Mouse (Mus musculus) hindbrain, embryonic 16.5 days (tissue): ENCODE data around the gene Nupl1. TPM values are rescaled to one million over a fixed set of nuclear protein-coding genes. Genes with fewer than 3 reads are reported as not detected.

Experiments used
- ATAC-seq: fragments of 200-750 bp; cut with Nextera tagmentation; 2 replicates; pipeline ENCODE4 v1.8.0; 2017; ENCODE audit warnings: moderate TSS enrichment, moderate library complexity
- H3K27ac ChIP-seq: fragments of 300-500 bp; sonication (generic); 2 replicates; pipeline ENCODE4 v1.5.1; 2014; ENCODE audit warnings: low read depth, mild to moderate bottlenecking, control low read depth, low read length, moderate library complexity
- H3K27me3 ChIP-seq: fragments of 300-500 bp; sonication (generic); replicated peaks from 2 replicates; pipeline ENCODE4 v1.6.1; 2014; ENCODE audit warnings: low read length; ENCODE audit not compliant: control insufficient read depth, insufficient read depth
- H3K36me3 ChIP-seq: fragments of 300-500 bp; sonication (generic); 2 replicates; pipeline ENCODE4 v1.6.1; 2014; ENCODE audit warnings: mild to moderate bottlenecking, low read length, moderate library complexity, mixed read lengths; ENCODE audit not compliant: control insufficient read depth, insufficient read depth
- H3K4me1 ChIP-seq: fragments of 300-500 bp; sonication (generic); 2 replicates; pipeline ENCODE4 v1.6.1; 2014; ENCODE audit warnings: low read depth, low read length; ENCODE audit not compliant: control insufficient read depth, insufficient read depth
- H3K4me2 ChIP-seq: fragments of 300-500 bp; sonication (generic); 2 replicates; pipeline ENCODE4 v1.6.1; 2014; ENCODE audit warnings: mild to moderate bottlenecking, low read length, control low read depth, moderate library complexity
- H3K4me3 ChIP-seq: fragments of 300-500 bp; sonication (generic); 2 replicates; pipeline ENCODE4 v1.5.1; 2014; ENCODE audit warnings: mild to moderate bottlenecking, low read length, control low read depth, moderate library complexity
- H3K9ac ChIP-seq: fragments of 300-500 bp; sonication (generic); 2 replicates; pipeline ENCODE4 v1.6.1; 2014; ENCODE audit warnings: low read depth, mild to moderate bottlenecking, control low read depth, low read length, moderate library complexity
- H3K9me3 ChIP-seq: fragments of 300-500 bp; sonication (generic); 2 replicates; pipeline ENCODE4 v1.6.1; 2014; ENCODE audit warnings: mild to moderate bottlenecking, low read length, moderate library complexity; ENCODE audit not compliant: control insufficient read depth
- WGBS: fragments of 180-500 bp; shearing (Covaris S2); extraction: QIAGEN DNeasy Blood & Tissue Kit; methylation state at CpG from one replicate; pipeline ENCODE4 v1.1.7; 2014; 5-methylcytosine and 5-hydroxymethylcytosine counted together
- polyA plus RNA-seq: library from polyadenylated mRNA; unstranded; fragments of >200 nt; fragmentation: Nextera tagmentation; extraction: Ambion mirVana; gene quantifications from 2 replicates; pipeline ENCODE4 v1.2.1, GENCODE M21; 2015

Gene Nupl1
- polyA plus RNA-seq, 1 experiment from 2014 or later = 0.11 TPM

GRCm38 (mm10) chr14:60176891-60177613 is 74.2 kb downstream of the Nupl1 start:
- H3K27ac ChIP-seq = peak overlapping the region; percentile 93
- H3K4me1 ChIP-seq = peaks cover 5% of the 10 kb centered on the region; the same call in 1 of the 2 replicates
- H3K36me3 ChIP-seq = no peaks in the 10 kb centered on the region
- peak overlapping the region; percentile 73 for H3K4me3 ChIP-seq
- peak overlapping the region; percentile 91 for H3K9ac ChIP-seq
- ATAC-seq = peak; percentile 91
- H3K9me3 ChIP-seq = no peaks in the 10 kb centered on the region
- WGBS = under 1% methylated on average over 71 of the region's 84 CpGs
- H3K27me3 ChIP-seq = no peaks in the 10 kb centered on the region
- peak overlapping the region; percentile 79 for H3K4me2 ChIP-seq

- peak overlapping the region; percentile 79 for H3K4me2 ChIP-seq
- no peak; the same call in 1 of the 2 replicates for ATAC-seq
- peaks cover 5% of the 10 kb centered on the region; the same call in 1 of the 2 replicates for H3K4me1 ChIP-seq
- 27% methylated on average over 9 of the region's 9 CpGs for whole genome bisulfite sequencing
- no peaks in the 10 kb centered on the region for H3K27me3 ChIP-seq
- H3K9ac ChIP-seq = peak overlapping the region; percentile 91
- no peaks in the 10 kb centered on the region for H3K36me3 ChIP-seq
- H3K27ac ChIP-seq = peak overlapping the region; percentile 93
- peak overlapping the region; percentile 73 for H3K4me3 ChIP-seq
- no peaks in the 10 kb centered on the region for H3K9me3 ChIP-seq
Observed at GRCm38 (mm10) chr14:60176469-60176890, 74.8 kb downstream of the Nupl1 start.

GRCm38 (mm10) chr14:60172286-60173055 is 78.8 kb downstream of the Nupl1 start:
- H3K9ac ChIP-seq = no peak overlapping the region
- no peak overlapping the region for H3K27ac ChIP-seq
- no peak overlapping the region for H3K4me2 ChIP-seq
- WGBS = 48% methylated on average over 12 of the region's 12 CpGs
- H3K36me3 ChIP-seq = no peaks in the 10 kb centered on the region
- H3K9me3 ChIP-seq = no peaks in the 10 kb centered on the region
- no peaks in the 10 kb centered on the region for H3K27me3 ChIP-seq
- no peak overlapping the region for H3K4me3 ChIP-seq
- H3K4me1 ChIP-seq = no peaks in the 10 kb centered on the region
- no peak for ATAC-seq

DNA sequence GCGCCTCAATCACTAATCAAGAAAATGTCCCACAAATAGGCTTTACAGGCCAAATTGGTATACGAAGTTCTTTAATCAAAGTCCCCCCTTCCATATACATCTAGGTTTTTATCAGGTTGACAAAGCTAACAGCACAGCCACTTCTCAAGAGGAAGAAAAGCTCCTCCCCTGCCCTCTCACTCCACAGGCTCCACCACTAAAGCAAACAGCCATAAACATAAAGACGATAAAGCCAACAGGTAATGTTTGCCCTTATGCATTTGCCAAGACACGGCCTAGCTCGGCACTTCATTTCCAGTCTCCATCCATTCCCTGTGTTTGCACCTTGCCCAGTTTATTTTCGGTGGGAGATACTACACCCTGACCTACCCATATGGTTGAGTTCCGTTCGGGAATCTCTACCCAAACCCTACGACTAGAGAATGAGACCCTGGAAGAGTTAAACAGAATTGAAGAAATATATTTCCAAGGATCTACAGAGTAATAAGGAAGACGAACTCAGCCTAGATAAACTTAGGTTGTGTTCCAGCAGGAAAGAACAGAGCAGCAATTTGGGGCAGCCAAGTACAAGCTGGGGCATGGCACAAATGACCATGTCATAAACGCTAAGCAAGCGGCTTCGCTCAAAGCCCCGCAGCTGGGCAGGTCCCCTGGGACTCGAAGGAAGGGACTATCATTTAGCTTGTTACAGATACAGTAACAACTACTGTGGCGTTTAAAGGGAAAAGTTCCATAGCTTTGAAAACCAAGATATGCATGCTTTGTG is 80.2 kb downstream of the Nupl1 start:
- Histone ChIP-seq H3K9me3 (no peaks in the 10 kb centered on the region), H3K9ac (no peak overlapping the region), H3K36me3 (no peaks in the 10 kb centered on the region), H3K27ac (no peak overlapping the region), H3K4me2 (no peak overlapping the region), H3K27me3 (no peaks in the 10 kb centered on the region), H3K4me1 (no peaks in the 10 kb centered on the region), H3K4me3 (no peak overlapping the region)
- ATAC-seq = no peak
- 80% methylated on average over 16 of the region's 16 CpGs for WGBS

GRCm38 (mm10) chr14:60163367-60163766 is 87.9 kb downstream of the Nupl1 start:
- no peak overlapping the region for H3K27ac ChIP-seq
- no peaks in the 10 kb centered on the region for H3K27me3 ChIP-seq
- H3K9me3 ChIP-seq = no peaks in the 10 kb centered on the region
- H3K4me1 ChIP-seq = no peaks in the 10 kb centered on the region
- no peak overlapping the region for H3K4me3 ChIP-seq
- no peaks in the 10 kb centered on the region for H3K36me3 ChIP-seq
- H3K9ac ChIP-seq = no peak overlapping the region
- WGBS = 92% methylated on average over 3 of the region's 3 CpGs
- ATAC-seq = no peak
- H3K4me2 ChIP-seq = no peak overlapping the region

- 86% methylated on average over 11 of the region's 11 CpGs for WGBS
- Histone ChIP-seq H3K36me3 (no peaks in the 10 kb centered on the region), H3K9ac (no peak overlapping the region), H3K4me3 (no peak overlapping the region), H3K9me3 (no peaks in the 10 kb centered on the region), H3K27me3 (no peaks in the 10 kb centered on the region), H3K27ac (no peak overlapping the region), H3K4me1 (no peaks in the 10 kb centered on the region), H3K4me2 (no peak overlapping the region)
- no peak for ATAC-seq
Observed at GRCm38 (mm10) chr14:60152373-60152772, 98.9 kb downstream of the Nupl1 start.

DNA sequence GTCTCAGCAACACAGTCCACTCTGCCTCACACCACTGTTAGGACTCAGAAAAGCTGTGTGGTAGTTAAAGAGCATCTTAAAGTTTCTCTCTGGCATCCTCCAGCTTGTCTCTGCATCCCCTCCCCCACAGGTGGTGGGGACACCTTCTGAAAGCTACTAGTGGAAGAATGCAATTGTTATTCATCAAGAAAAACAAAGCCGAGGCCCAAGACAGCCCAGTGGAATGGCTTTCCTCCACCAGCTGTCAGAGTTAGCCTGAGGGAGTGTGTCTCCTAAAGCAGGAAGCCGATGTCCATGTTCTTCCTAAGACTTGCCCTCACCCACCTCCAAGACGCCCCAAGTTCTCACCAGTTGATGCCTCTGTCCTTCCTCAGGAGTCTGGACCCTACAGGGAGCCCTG is 102.3 kb downstream of the Nupl1 start:
- no peak for ATAC-seq
- Histone ChIP-seq H3K9ac (no peak overlapping the region), H3K36me3 (no peaks in the 10 kb centered on the region), H3K4me1 (no peaks in the 10 kb centered on the region), H3K27me3 (no peaks in the 10 kb centered on the region), H3K27ac (no peak overlapping the region), H3K9me3 (no peaks in the 10 kb centered on the region), H3K4me2 (no peak overlapping the region), H3K4me3 (no peak overlapping the region)
- 61% methylated on average over 3 of the region's 3 CpGs for whole genome bisulfite sequencing

GRCm38 (mm10) chr14:60143234-60143633 is 108.0 kb downstream of the Nupl1 start:
- ATAC-seq = no peak
- Histone ChIP-seq H3K27ac (no peak overlapping the region), H3K4me1 (no peaks in the 10 kb centered on the region), H3K36me3 (no peaks in the 10 kb centered on the region), H3K27me3 (no peaks in the 10 kb centered on the region), H3K9me3 (no peaks in the 10 kb centered on the region), H3K9ac (no peak overlapping the region), H3K4me2 (no peak overlapping the region), H3K4me3 (no peak overlapping the region)
- 72% methylated on average over 10 of the region's 10 CpGs for WGBS

- no peaks in the 10 kb centered on the region for H3K9me3 ChIP-seq
- 97% methylated on average over 3 of the region's 4 CpGs for WGBS
- ATAC-seq = no peak
Observed at GRCm38 (mm10) chr14:60138339-60138738, 112.9 kb downstream of the Nupl1 start.

More at GRCm38 (mm10) chr14:60138339-60138738, 112.9 kb downstream of the Nupl1 start:
- Histone ChIP-seq H3K4me1 (no peaks in the 10 kb centered on the region), H3K4me2 (no peak overlapping the region), H3K27ac (no peak overlapping the region), H3K9ac (no peak overlapping the region), H3K27me3 (no peaks in the 10 kb centered on the region), H3K4me3 (no peak overlapping the region), H3K36me3 (no peaks in the 10 kb centered on the region)
